In the genomic region with DNA sequence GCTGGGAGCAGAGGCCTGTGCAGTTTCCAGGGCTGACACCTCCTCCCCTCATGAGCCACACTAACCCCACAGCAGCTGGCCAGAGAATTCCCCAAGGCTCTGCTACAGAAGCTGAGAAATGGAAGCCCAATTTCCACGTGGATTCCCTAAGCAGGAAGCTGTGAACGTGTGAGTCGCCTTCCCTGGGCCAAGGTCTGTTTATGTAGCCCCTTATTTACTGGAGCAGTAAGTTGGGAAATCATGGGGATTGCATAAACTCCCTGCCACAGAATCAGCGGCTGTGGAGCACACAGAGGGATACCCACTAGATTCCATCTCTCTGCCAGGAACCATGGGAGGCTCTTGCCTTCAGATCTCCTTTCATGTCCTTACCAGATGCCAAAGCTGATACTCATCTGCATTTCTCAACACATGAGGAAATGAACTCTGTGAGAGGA, we compare ENCODE assay signal across 8 mouse cellular contexts.
DNase-seq lines count a peak whose midpoint lies in the region.

No protein-coding gene starts in this region.

- 20% methylated on average over 4 of the region's 4 CpGs for WGBS in embryonic facial prominence, embryonic 10.5 days

- H3K4me1 ChIP-seq in embryonic facial prominence, embryonic 10.5 days = peaks cover 63% of the 10 kb centered on the region

- no peaks in the 10 kb centered on the region for H3K36me3 ChIP-seq in embryonic facial prominence, embryonic 10.5 days (replicated peaks)

- no peaks in the 10 kb centered on the region for H3K9me3 ChIP-seq in embryonic facial prominence, embryonic 10.5 days

- peaks cover 82% of the 10 kb centered on the region for H3K27me3 ChIP-seq in embryonic facial prominence, embryonic 10.5 days (replicated peaks; ENCODE audit: low read depth, poor library complexity, severe bottlenecking)

- DNase-seq in kidney, adult 11 months = peak; percentile 41
- DNase-seq in kidney, postnatal 10 days = no peak
- peak; percentile 65 for DNase-seq in embryonic facial prominence, embryonic 10.5 days (ENCODE audit: low spot score)
- DNase-seq in heart, adult 8-10 months (ENCODE audit: low spot score) = peak; percentile 59
- peak; percentile 45 for DNase-seq in kidney, postnatal 14 days
- DNase-seq in skeletal muscle tissue, adult 2 months (ENCODE audit: low read depth, low spot score) = peak; percentile 63
- no peak for DNase-seq in cerebellum, adult 11 months
- no peak for DNase-seq in cerebellum, postnatal 25 days

- peak overlapping the region; percentile 5; the same call in 1 of the 2 replicates for H3K27ac ChIP-seq in embryonic facial prominence, embryonic 10.5 days (replicated peaks)

- H3K4me3 ChIP-seq in embryonic facial prominence, embryonic 10.5 days = no peak overlapping the region

Comparison
In these comparisons a context has a peak if more than half of its experiments do, and no peak if none do; other contexts are left out.
1. DNase-seq: peak in kidney, adult 11 months (single experiment), embryonic facial prominence, embryonic 10.5 days (single experiment), heart, adult 8-10 months (single experiment), kidney, postnatal 14 days (single experiment) and skeletal muscle tissue, adult 2 months (single experiment); none in kidney, postnatal 10 days (single experiment), cerebellum, adult 11 months (single experiment) and cerebellum, postnatal 25 days (0 of 2).